Mouse (Mus musculus) c-Kit-negative CD71-positive TER-119-positive erythroid progenitor cells, embryonic 14.5 days (primary cell): Measurements from ENCODE around the gene Golga7b.

Source experiments
- DNase-seq: peaks from one replicate; pipeline ENCODE4 v3.0.0-alpha.2; 2013; ENCODE audit warnings: low read depth, low spot score

Gene Golga7b

GRCm38 (mm10) chr19:42247519-42247918 is at the start of gene Golga7b:
Golga7b (plus strand) TSS chr19:42247574.
- no peak for DNase-seq

- no peak for DNase-seq
Observed at GRCm38 (mm10) chr19:42198026-42198425, 49.3 kb upstream of the Golga7b start.

GRCm38 (mm10) chr19:42201696-42202381 is 45.5 kb upstream of the Golga7b start, which contains the start of gene Sfrp5:
Sfrp5 (minus strand) TSS chr19:42202252.
- DNase-seq = no peak

GRCm38 (mm10) chr19:42202467-42202866 is 44.9 kb upstream of the Golga7b start:
- DNase-seq = no peak

- DNase-seq = no peak
Observed at GRCm38 (mm10) chr19:42204306-42204705, 43.1 kb upstream of the Golga7b start.

GRCm38 (mm10) chr19:42205201-42205600 is 42.2 kb upstream of the Golga7b start:
- DNase-seq = no peak

GRCm38 (mm10) chr19:42209485-42209884 is 37.9 kb upstream of the Golga7b start:
- DNase-seq = no peak

- DNase-seq = no peak
Observed at GRCm38 (mm10) chr19:42209976-42210375, 37.4 kb upstream of the Golga7b start.

- DNase-seq = no peak
Observed at GRCm38 (mm10) chr19:42211936-42212335, 35.4 kb upstream of the Golga7b start.

GRCm38 (mm10) chr19:42214601-42215000 is 32.8 kb upstream of the Golga7b start:
- no peak for DNase-seq

- DNase-seq = no peak
Observed at GRCm38 (mm10) chr19:42216699-42217373, 30.5 kb upstream of the Golga7b start.

- no peak for DNase-seq
Observed at GRCm38 (mm10) chr19:42217374-42217763, 30.0 kb upstream of the Golga7b start.

GRCm38 (mm10) chr19:42226451-42226850 is 20.9 kb upstream of the Golga7b start:
- DNase-seq = no peak

- no peak for DNase-seq
Observed at GRCm38 (mm10) chr19:42229499-42230287, 17.7 kb upstream of the Golga7b start.

GRCm38 (mm10) chr19:42230288-42230568 is 17.1 kb upstream of the Golga7b start:
- peak; percentile 49 for DNase-seq

- DNase-seq = no peak
Observed at GRCm38 (mm10) chr19:42230986-42231385, 16.4 kb upstream of the Golga7b start.

GRCm38 (mm10) chr19:42237602-42238340 is 9.6 kb upstream of the Golga7b start:
- no peak for DNase-seq

GRCm38 (mm10) chr19:42238341-42238715 is 9.0 kb upstream of the Golga7b start:
- DNase-seq = no peak

- DNase-seq = no peak
Observed at GRCm38 (mm10) chr19:42240881-42241280, 6.5 kb upstream of the Golga7b start.

- no peak for DNase-seq
Observed at GRCm38 (mm10) chr19:42243401-42243800, 4.0 kb upstream of the Golga7b start.

- no peak for DNase-seq
Observed at GRCm38 (mm10) chr19:42246626-42247025, 748 bp upstream of the Golga7b start.
